Mouse (Mus musculus): ENCODE data around the gene Srrt.
"Not testable (repeated sequence)": the region's sequence is repeated elsewhere in the genome, so short reads cannot be mapped to it uniquely, and the experiment has no call there.

Gene Srrt

DNA sequence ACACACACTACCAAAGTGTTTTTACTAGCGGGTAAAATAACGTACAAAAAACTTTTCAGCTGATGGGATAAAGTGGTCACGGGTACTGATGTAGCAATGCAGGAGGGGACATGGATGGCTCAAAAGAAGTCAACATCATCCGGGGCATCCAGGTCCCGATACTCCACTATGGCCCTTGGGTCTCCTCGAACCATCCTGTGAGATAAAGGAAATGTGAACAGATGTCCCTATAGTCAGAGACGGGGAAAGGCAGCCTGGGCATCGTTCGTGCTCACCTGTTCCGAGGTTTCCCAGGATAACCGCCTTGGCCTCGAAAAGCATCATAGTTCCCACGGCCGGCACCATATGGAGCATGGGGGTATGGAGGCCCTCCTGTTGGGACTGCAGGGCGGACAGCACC, 11.8 kb downstream of the Srrt start:
- DNase-seq, result no peak

DNA sequence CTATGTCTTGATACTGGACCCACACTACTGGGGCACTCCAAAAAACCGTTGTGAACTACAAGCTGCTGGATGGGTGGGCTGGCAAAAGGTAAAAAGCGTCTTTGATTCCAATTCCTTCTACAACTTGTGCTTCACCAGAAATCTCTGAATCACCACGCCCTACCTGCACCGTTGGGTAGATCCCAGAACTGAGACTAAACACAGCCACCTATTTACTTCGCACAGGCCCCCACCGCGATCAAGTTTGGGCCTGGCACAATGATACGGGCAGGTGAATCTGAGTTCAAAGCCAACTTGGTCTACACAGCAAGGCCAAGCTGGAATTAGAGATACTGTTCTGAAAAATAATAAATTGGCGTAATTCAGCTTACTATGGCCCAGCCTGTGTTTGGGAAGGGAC, 12.2 kb downstream of the Srrt start:
- DNase-seq, result no peak

DNA sequence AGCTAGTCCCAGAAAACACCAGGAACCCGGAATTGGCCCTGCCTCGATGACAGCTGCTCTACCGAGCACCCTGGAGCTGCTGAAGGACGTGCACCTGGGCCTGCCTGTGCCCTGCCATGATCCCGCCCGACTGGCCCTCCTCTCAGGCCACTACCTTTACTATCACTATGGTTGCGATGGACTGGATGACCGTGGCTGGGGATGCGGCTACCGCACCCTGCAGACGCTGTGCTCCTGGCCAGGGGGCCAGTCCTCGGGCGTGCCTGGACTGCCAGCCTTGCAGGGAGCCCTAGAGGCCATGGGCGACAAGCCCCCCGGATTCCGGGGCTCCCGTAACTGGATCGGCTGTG, 12.8 kb downstream of the Srrt start:
- no peak for DNase-seq

DNA sequence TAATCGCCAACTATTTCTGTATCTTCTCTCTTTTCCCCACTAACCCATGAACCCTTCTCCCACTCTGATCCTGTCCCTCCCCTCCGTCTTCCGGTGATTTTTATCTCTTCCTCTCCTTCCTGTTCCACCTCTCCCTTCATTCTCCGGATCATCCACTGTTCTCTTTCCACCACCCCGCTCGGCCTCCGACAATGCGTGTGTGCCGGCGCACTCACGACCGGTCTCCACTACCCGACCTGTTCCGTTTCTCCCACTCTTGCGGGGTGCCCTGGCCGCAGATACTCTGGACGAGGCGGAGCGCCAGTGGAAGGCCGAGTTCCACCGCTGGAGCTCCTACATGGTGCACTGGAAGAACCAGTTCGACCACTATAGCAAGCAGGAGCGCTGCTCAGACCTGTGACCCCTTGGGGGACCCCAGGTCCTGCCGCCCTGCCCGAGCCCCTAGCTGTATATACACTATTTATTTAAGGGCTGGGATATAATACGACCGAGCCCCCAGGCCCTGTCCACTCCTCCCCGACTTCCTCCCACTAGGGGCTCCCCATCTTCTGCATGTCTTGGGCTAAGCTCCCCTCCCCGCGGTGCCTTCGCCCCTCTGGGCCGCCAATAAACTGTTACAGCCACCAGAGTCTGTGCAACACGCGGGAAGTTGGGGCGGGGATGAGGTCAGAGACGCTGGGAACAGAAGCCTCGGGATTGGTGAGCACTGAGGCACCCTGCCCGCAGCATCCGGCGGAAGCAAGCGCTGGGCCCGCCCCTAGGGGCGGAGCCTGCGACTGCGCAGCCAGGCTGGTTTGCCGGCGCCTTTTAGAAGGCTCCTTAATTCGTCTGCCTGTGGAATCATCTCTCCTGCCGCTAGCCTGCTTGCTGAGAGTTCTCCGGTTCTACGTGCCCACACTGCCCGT, 13.4 kb downstream of the Srrt start, which contains the start of gene Ufsp1:
Gene Ufsp1, plus strand, starts transcription at position 791 of the 905 bp plus-strand sequence.
- peak; percentile 95 for DNase-seq

DNA sequence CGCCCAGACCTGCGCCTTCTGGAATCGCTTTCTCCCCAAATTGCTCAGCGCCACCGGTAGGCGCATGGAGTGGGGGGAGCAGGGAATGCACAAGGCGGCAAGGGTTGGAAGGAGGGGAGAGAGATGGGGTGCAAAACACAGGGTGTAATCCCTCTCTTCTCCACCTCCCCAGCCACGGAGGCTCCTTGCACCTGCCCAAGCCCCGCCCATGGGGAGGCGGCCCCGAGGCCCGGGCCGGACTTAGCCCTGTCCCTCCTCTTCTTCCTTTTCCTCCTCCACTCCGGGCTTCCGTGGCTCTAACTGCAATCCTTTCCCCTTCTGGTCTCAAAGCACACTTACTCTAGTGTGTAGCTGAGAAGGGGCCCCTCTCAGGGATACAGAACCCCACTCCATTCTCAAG, 14.2 kb downstream of the Srrt start:
- peak; percentile 55 for DNase-seq

DNA sequence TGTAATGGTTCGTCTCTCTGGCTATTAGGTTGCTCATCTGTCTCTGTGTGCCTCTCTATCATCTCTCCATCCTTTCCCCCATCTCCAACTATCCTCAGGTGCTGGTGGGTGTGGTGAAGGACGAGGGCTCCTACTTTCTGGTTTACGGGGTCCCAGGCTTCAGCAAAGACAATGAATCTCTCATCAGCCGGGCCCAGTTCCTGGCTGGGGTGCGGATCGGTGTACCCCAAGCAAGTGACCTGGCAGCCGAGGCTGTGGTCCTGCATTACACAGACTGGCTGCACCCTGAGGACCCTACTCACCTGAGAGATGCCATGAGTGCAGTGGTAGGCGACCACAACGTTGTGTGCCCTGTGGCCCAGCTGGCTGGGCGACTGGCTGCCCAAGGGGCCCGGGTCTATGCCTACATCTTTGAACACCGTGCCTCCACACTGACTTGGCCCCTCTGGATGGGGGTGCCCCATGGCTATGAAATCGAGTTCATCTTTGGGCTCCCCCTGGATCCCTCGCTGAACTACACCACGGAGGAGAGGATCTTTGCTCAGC, 16.0 kb downstream of the Srrt start:
- no peak for DNase-seq

DNA sequence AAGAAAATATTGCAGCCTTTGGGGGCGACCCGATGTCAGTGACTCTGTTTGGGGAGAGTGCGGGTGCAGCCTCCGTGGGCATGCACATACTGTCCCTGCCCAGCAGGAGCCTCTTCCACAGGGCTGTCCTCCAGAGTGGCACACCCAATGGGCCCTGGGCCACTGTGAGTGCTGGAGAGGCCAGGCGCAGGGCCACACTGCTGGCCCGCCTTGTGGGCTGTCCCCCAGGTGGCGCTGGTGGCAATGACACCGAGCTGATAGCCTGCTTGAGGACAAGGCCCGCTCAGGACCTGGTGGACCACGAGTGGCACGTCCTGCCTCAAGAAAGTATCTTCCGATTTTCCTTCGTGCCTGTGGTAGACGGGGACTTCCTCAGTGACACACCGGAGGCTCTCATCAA, 16.8 kb downstream of the Srrt start:
- DNase-seq, result peak; percentile 65

DNA sequence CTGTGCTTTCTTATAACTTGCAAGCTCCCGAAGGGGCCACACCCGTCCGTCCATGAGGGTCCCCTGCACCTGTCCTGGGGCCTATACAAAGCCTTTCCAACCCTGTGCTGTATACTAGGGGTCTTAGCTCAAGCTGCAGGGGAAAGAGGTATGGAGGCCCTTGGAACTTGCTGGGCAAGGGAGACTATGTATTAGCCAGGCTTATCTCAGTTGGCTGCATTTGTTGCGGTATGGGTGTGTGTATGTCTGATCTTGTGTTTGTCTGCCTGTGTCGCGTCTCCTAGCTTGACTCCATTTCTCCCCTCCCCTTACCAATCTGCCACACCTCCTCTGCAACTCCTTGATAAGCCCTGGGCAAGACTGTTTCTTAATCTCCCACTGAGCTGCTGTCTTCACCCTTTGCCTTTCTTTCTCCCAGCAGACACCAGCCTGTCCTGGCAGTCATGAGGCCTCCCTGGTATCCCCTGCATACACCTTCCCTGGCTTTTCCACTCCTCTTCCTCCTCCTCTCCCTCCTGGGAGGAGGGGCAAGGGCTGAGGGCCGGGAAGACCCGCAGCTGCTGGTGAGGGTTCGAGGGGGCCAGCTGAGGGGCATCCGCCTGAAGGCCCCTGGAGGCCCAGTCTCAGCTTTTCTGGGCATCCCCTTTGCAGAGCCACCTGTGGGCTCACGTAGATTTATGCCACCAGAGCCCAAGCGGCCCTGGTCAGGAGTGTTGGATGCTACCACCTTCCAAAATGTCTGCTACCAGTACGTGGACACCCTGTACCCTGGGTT, 17.7 kb downstream of the Srrt start:
- DNase-seq, result no peak

DNA sequence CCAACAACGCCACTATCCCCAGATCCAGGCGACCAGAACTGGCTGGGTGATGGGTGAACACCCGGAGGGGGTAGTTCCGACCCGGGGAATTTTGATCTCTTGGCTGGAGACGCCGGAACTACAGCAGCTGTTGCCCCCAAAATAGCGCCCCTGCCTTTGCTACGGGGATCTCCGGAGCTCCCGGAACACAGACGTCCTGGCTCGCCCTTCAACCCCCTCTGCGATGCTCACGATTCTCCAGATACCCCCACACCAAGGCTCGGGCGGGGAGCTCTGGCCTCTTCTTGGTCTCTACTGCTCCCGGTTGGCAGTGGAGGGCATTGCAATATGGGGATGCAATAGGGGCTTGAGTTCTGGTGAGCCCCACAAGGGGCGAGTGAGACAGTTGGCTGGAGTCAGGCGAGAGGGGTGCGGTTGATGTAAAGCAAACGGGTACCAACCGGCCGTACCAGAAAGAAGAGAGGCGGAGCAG, 18.4 kb downstream of the Srrt start:
- DNase-seq, result peak; percentile 76

DNA sequence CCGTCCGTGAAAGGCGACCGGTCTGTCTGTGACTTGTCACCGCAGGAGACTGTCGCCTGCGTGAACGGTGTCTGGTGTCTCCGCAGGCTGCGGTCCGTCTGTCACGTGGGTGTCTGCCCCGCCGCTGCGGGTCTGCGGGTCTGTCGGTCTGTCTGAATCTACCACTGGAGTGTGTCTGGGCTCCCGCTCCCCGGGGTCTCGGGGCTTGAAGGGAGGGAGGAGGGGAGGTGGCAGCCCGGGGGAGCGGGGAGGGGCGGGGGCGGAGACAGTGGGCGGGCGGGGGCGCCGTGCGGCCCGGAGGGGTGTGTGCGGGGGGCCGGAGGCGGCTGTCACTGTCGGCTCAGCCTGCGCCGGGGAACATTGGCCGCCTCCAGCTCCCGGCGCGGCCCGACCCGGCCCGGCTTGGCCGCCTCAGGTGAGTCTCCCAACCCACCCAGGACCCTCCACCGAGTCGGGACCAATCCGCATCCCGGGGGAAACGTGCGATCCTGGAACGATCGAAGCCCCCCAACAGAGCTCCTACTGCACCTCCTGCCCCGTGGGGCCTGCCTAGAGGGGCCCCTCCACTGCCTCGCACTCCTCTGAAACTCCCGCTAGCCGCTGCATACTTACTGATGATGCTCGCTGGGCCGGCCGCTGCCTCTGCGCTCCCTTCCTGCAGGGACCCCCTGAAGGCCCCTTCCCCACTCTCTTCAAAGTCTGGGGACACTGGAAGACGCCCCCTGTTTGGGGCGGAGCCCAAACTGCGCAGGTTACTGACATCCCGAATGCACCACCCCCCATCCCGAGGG, 19.3 kb downstream of the Srrt start:
- peak; percentile 66 for DNase-seq

DNA sequence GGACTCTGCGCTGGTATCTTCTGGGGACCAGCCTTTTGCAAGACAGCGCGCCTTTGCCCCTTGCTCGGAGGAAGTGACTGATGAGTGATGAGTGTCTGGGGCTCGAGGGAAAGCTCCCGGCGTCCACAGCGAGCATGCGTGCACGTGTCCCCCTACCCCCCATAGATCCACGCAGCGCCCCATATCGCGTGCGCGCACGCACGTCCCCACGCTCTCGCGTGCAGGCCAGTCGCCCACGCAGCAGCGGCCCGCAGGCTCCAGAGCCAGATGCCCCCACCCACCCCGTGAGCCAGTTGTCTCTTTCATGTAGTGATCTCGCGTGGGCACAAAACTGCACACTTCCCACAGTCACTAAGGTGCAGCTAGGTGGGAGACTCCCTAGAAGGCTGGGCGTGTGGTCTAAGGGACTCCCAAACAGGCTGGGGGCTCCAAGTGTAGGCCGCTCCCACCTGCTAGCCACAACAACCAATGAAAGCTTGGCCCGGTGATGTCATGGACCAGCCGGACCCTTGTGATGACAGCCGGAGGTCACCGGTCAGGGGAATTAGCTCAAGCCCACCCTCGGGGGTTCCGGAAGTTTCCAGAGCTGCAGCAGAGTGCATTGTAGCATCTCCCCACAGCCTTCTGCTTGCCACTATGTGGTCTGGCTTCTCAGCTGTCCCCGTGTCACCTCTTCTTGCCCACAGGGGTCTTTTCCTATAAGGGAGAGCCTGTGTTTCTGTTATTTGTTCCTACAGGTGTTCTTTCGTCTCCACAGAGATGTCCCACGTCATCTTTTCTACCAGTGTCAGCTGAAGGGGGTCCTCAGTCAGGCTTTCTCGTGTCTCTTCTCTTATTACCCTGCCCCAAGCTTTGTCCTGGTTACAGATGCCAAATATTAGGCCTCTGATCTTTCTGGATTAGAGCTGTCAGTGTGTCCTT, 20.2 kb downstream of the Srrt start, which contains the start of gene Ache:
Gene Ache, plus strand, starts transcription at position 488 of the 921 bp plus-strand sequence.
- DNase-seq, result peak; percentile 79

DNA sequence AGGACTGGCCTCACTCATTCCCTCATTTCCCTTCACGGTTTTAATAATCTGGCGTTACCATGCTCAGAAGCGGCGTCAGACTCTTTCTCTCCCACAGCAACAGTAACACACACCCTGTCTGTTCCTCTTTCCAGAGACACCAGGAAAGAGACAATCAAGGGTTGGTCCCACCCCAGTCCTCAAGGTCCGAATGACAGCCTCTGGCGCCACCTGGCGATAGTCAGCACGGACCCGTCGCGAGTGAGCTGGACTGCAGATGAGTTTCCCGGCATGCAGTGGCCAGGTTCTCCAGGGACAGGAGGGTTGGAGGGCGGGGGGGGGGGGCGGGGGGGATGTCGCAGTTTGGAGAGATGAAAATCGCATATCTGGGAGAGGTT, 20.8 kb downstream of the Srrt start:
- peak; percentile 92 for DNase-seq

DNA sequence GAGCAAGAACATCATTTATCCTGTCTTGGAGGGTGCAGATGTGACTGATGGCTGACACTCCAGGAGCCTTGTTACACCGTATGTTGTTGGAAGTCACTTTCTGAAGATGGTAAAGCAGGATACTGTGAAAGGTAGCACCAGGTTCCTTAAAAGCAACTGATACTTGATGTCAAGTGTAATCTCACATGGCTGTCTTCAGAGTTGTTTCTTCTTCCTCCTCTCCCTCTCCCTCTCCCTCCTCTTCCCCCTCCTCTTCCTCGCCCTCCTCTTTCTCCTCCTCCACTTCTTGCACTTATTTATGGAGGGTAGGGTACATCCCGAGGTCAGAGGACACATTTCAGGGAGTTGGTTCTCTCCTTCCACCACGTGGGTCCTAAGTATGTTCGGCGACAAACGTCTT, 21.5 kb downstream of the Srrt start:
- DNase-seq, result no peak

DNA sequence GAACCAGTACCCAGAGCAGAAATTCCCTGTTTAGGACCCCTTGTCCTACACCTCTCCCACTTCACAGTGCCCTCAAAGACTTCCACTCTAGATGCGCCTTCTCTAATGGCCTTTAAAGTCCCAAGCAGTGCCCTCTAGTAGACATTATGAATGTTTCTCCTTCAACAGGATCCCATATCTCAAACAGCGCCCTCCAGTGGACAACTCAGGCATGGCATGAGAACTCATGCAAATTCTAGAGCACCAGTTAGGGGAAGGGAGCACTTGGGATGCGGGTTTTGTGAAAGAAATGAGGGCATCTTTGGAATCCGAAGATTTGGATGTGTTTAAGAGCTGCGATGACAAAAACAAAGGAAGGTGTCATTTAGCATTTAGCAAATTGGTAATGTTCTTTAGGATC, 22.4 kb downstream of the Srrt start:
- DNase-seq, result peak; percentile 65

DNA sequence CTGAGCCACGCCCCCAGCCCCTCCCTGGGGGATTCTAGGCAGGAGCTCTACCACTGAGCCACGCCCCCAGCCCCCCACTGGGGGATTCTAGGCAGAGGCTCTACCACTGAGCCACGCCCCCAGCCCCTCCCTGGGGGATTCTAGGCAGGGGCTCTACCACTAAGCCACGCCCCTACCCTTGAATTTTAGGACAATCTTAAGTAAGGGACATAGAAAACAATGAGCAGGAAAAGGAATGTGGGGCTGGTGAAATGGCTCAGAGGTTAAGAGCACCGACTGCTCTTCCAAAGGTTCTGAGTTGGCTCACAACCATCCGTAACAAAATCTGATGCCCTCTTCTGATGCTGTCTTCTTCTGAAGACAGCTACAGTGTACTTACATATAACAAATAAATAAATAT, 23.1 kb downstream of the Srrt start:
- not testable (repeated sequence) for DNase-seq

DNA sequence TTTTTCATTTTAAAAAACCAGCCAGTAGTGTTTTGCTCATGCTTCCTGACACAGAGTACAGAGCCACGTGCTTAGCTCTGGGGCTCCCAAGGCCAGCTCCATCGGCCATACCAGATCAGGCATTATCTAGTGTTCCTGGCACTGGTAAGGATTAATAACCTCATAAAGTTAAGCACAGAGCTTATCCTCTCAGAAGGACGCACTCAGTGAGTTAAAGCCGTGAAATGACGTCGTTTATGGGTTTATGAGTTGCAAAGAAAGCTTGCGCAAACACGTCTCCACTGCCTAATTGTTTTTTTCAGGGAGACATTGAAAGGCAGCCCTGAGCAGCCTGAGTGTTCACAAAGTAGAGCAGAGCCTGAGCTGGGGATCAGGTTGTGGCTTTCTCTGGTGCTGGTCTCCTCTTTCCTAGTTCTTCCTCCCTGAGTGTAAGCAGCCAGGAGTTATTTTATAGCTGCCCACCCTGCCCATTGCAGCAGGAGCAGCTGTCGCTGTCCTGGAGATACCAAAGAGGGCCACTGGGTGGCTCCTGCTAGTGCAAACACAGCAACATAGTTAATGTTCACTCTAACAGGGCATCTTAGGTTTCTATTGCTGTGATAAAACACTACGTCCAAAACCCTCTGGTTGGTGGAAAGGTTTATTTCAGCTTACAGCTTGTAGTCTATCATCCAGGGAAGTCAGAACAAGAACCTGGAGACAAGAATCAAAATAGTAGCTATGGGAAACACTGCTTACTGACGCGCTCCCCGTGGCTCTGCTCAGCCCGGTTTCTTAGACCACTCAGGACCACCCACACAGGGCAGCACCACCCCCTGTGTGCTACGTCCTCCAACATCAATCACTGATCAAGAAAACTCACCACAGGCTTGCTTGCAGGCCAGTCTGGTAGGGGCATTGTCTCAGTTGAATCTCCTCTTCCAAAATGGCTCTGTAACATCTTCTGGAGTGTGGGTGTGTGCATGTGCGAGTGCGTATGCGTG, 29.8 kb downstream of the Srrt start:
- DNase-seq, result no peak

DNA sequence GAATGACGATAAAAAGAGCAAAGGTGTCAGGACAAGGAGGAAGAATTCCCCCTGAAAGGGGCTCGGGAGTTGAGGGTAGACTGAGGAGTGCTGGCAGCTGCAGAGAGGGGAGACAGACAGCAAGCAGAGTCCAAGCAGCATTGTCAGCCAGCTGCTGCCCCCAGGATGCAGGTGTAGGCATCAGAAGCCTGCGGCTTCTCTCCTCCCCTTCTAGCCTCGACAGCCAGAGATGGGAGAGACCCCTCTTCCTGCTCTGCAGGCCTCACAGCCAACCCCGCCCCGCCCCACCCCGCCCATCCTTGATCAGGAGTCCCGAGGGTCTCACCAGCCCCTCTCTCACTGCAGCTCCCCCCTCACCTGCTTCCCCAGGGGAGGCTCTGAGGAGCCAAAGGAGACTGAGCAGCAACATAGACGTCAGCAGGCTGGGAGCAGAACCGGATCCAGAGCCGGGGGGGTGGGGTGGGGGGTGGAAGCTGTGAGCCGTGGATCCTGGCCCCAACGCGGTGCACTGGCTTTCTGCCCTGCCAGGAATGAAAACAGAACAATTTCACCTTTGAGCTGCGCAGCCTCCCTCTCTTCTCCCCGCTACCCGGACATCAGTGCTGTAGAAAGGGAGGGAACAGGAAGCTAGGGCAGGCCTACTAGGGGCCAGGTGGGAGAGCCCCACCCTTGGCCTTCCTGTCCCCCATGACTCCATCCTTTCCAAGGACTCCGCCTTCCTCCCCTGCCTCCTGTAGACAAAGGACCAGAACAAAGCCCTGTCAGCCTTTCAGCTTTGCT, 39.2 kb downstream of the Srrt start:
- no peak for DNase-seq

DNA sequence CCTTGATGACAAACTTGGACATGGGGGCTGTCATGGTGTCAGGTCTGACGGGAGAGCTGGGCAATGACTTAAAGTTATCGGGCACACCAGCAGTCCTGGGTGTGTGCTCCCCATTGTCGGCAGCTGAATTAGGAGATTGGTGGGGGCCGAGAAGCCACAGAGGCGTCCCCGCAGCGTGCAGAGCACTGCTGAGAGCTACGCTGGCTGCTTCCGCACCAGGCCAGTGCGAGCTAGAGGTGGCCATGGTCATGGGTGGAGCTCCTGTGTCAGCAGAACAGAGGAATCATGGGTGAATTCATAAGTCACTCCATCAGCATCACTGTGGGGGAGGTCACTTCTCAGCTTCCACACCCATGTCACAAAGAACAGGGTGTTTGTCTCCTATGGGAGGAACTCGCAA, 42.7 kb downstream of the Srrt start:
- DNase-seq, result no peak

DNA sequence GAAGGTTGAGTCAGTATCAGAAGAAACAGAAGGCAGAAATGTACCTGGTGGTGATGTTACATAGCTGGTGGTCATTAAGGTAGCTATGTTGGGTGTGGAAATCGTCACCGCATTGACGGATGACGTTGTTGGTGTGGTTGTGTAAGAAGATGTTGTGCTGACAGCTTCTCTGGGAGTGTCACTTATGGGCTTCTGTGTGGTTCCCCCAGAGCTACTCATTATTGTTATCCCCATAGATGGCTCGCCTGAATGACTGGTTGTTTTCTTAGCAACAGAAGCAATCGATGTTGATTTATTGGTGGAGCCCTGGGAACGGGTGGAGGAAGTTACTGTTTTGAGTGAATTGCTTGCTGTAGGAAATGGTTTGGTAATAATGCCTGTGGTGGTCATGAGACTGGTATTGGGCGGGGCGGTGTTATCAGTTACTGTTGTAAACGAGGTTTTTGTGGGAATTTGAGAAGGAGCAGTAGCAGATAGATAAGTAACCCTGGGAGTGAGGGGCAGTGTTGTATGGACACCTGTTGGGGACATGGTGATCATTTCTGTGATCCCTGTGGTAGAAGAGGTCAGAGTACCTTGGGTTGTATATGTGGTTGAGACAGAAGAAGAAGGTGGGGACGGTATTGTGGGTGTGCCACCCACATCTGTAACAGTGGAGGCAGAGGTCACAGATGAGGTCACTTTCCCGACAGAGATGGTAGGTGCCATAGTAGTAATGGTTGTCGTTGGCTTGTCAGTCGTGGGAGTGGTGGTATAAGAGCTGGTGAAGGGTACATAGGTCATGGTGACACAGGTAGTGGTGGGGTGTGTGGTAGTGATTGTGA, 43.4 kb downstream of the Srrt start:
- no peak for DNase-seq

All from right cerebral cortex, postnatal 14 days (tissue).